Mouse (Mus musculus) embryonic facial prominence, embryonic 15.5 days (tissue): Measurements from ENCODE around the gene Evc2. TPM values are rescaled to one million over a fixed set of nuclear protein-coding genes. Genes with fewer than 3 reads are reported as not detected.

Source experiments
- ATAC-seq: fragments of 200-750 bp; cut with Nextera tagmentation; 2 replicates; pipeline ENCODE4 v1.8.0; 2017; ENCODE audit warnings: low read depth, moderate TSS enrichment; ENCODE audit not compliant: insufficient number of reproducible peaks, low FRiP score, low TSS enrichment
- H3K27ac ChIP-seq: fragments of 300-500 bp; sonication (generic); replicated peaks from 2 replicates; pipeline ENCODE4 v1.5.1; 2015; ENCODE audit warnings: mild to moderate bottlenecking, inconsistent platforms
- H3K27me3 ChIP-seq: fragments of 300-500 bp; sonication (generic); 2 replicates; pipeline ENCODE4 v1.6.1; 2015; ENCODE audit warnings: inconsistent platforms
- H3K36me3 ChIP-seq: fragments of 300-500 bp; sonication (generic); 2 replicates; pipeline ENCODE4 v1.6.1; 2015; ENCODE audit warnings: mild to moderate bottlenecking, inconsistent platforms
- H3K4me1 ChIP-seq: fragments of 300-500 bp; sonication (generic); 2 replicates; pipeline ENCODE4 v1.6.1; 2015; ENCODE audit warnings: inconsistent platforms
- H3K4me2 ChIP-seq: fragments of 300-500 bp; sonication (generic); replicated peaks from 2 replicates; pipeline ENCODE4 v1.6.1; 2015; ENCODE audit warnings: mild to moderate bottlenecking, inconsistent platforms
- H3K4me3 ChIP-seq: fragments of 300-500 bp; sonication (generic); replicated peaks from 2 replicates; pipeline ENCODE4 v1.5.1; 2015; ENCODE audit warnings: mild to moderate bottlenecking, inconsistent platforms
- H3K9ac ChIP-seq: fragments of 300-500 bp; sonication (generic); 2 replicates; pipeline ENCODE4 v1.6.1; 2015; ENCODE audit warnings: inconsistent platforms
- H3K9me3 ChIP-seq: fragments of 300-500 bp; sonication (generic); replicated peaks from 2 replicates; pipeline ENCODE4 v1.6.1; 2016; ENCODE audit warnings: inconsistent platforms
- WGBS: fragments of 180-500 bp; shearing (Covaris S2); methylation state at CpG from one replicate; pipeline ENCODE4 v1.1.7; 2015; 5-methylcytosine and 5-hydroxymethylcytosine counted together
- polyA plus RNA-seq: library from polyadenylated mRNA; unstranded; fragments of >200 nt; fragmentation: Nextera tagmentation; extraction: Ambion mirVana; gene quantifications from 2 replicates; pipeline ENCODE4 v1.2.1, GENCODE M21; 2015

Gene Evc2
- polyA plus RNA-seq, 1 experiment from 2014 or later: 24.5 TPM

- Histone ChIP-seq H3K27ac (no peak overlapping the region), H3K27me3 (no peaks in the 10 kb centered on the region)
- WGBS: 86% methylated on average over 8 of the region's 8 CpGs
Measured at GRCm38 (mm10) chr5:37330449-37331132, 7.7 kb upstream of the Evc2 start.

GRCm38 (mm10) chr5:37331133-37331505 is 7.2 kb upstream of the Evc2 start:
- Histone ChIP-seq H3K27ac (no peak overlapping the region), H3K9me3 (no peaks in the 10 kb centered on the region), H3K27me3 (no peaks in the 10 kb centered on the region), H3K4me1 (peaks cover 14% of the 10 kb centered on the region), H3K4me2 (no peak overlapping the region), H3K9ac (no peak overlapping the region), H3K4me3 (no peak overlapping the region), H3K36me3 (peaks cover 38% of the 10 kb centered on the region)
- no peak for ATAC-seq
- WGBS: 98% methylated on average over 2 of the region's 2 CpGs

More at GRCm38 (mm10) chr5:37330449-37331132, 7.7 kb upstream of the Evc2 start:
- H3K4me1 ChIP-seq: peaks cover 9% of the 10 kb centered on the region; the same call in 1 of the 2 replicates
- H3K4me3 ChIP-seq: no peak overlapping the region
- H3K9me3 ChIP-seq: no peaks in the 10 kb centered on the region
- ATAC-seq: no peak
- no peak overlapping the region for H3K9ac ChIP-seq
- no peak overlapping the region for H3K4me2 ChIP-seq
- H3K36me3 ChIP-seq: peaks cover 44% of the 10 kb centered on the region

- H3K4me1 ChIP-seq: peaks cover 21% of the 10 kb centered on the region
- no peak overlapping the region for H3K27ac ChIP-seq
- H3K4me2 ChIP-seq: no peak overlapping the region
- WGBS: 84% methylated on average over 4 of the region's 4 CpGs
- H3K9me3 ChIP-seq: no peaks in the 10 kb centered on the region
- peaks cover 29% of the 10 kb centered on the region for H3K36me3 ChIP-seq
- ATAC-seq: no peak
- no peak overlapping the region for H3K4me3 ChIP-seq
- no peak overlapping the region for H3K9ac ChIP-seq
- H3K27me3 ChIP-seq: no peaks in the 10 kb centered on the region
Measured at GRCm38 (mm10) chr5:37332066-37332465, 6.2 kb upstream of the Evc2 start.

- H3K4me1 ChIP-seq: peaks cover 46% of the 10 kb centered on the region
- H3K36me3 ChIP-seq: peaks cover 12% of the 10 kb centered on the region
- no peak for ATAC-seq
- no peak overlapping the region for H3K9ac ChIP-seq
- no peaks in the 10 kb centered on the region for H3K27me3 ChIP-seq
- H3K4me2 ChIP-seq: no peak overlapping the region
- H3K9me3 ChIP-seq: no peaks in the 10 kb centered on the region
- H3K27ac ChIP-seq: no peak overlapping the region
- H3K4me3 ChIP-seq: no peak overlapping the region
- 55% methylated on average over 3 of the region's 3 CpGs for WGBS
Measured at GRCm38 (mm10) chr5:37335061-37335460, 3.2 kb upstream of the Evc2 start.

GRCm38 (mm10) chr5:37336485-37337105 is 1.7 kb upstream of the Evc2 start, which contains the start of gene Evc:
Gene Evc, minus strand, starts transcription at chr5:37336894.
- H3K27ac ChIP-seq: peak within 1 kb of the TSS; percentile 91
- no peaks in the 10 kb centered on the region for H3K9me3 ChIP-seq
- peaks cover 12% of the 10 kb centered on the region for H3K36me3 ChIP-seq
- peak within 1 kb of the TSS; percentile 75 for H3K4me3 ChIP-seq
- H3K4me2 ChIP-seq: peak within 1 kb of the TSS; percentile 89
- peak; percentile 77 for ATAC-seq
- peaks cover 46% of the 10 kb centered on the region for H3K4me1 ChIP-seq
- peak within 1 kb of the TSS; percentile 59 for H3K9ac ChIP-seq
- no peaks in the 10 kb centered on the region for H3K27me3 ChIP-seq
- WGBS: under 1% methylated on average over 48 of the region's 48 CpGs

GRCm38 (mm10) chr5:37337696-37338095 is 603 bp upstream of the Evc2 start:
- peak overlapping the region; percentile 75 for H3K4me3 ChIP-seq
- ATAC-seq: no peak
- WGBS: 56% methylated on average over 3 of the region's 3 CpGs
- H3K9me3 ChIP-seq: no peaks in the 10 kb centered on the region
- H3K4me2 ChIP-seq: peak overlapping the region; percentile 89
- no peaks in the 10 kb centered on the region for H3K27me3 ChIP-seq
- peaks cover 5% of the 10 kb centered on the region; the same call in 1 of the 2 replicates for H3K36me3 ChIP-seq
- H3K4me1 ChIP-seq: peaks cover 46% of the 10 kb centered on the region
- peak overlapping the region; percentile 91 for H3K27ac ChIP-seq
- H3K9ac ChIP-seq: 0 out of 2 replicates have a peak overlapping the region, but pooled peaks have one; percentile 59

- no peak overlapping the region for H3K27ac ChIP-seq
- no peak overlapping the region for H3K9ac ChIP-seq
- H3K4me3 ChIP-seq: no peak overlapping the region
- H3K4me2 ChIP-seq: no peak overlapping the region
- no peaks in the 10 kb centered on the region for H3K27me3 ChIP-seq
- ATAC-seq: no peak
- H3K36me3 ChIP-seq: peaks cover 25% of the 10 kb centered on the region; the same call in 1 of the 2 replicates
- 84% methylated on average over 2 of the region's 2 CpGs for WGBS
- H3K4me1 ChIP-seq: peaks cover 11% of the 10 kb centered on the region
- H3K9me3 ChIP-seq: no peaks in the 10 kb centered on the region
Measured at GRCm38 (mm10) chr5:37343962-37344361, 5.7 kb downstream of the Evc2 start.

GRCm38 (mm10) chr5:37351791-37352190 is 13.5 kb downstream of the Evc2 start:
- H3K36me3 ChIP-seq: peaks cover 43% of the 10 kb centered on the region

GRCm38 (mm10) chr5:37354385-37354784 is 16.1 kb downstream of the Evc2 start:
- Histone ChIP-seq H3K4me2 (no peak overlapping the region), H3K9ac (no peak overlapping the region), H3K36me3 (peaks cover 44% of the 10 kb centered on the region), H3K4me1 (no peaks in the 10 kb centered on the region), H3K9me3 (no peaks in the 10 kb centered on the region), H3K4me3 (no peak overlapping the region), H3K27me3 (no peaks in the 10 kb centered on the region), H3K27ac (no peak overlapping the region)
- ATAC-seq: no peak
- 81% methylated on average over 4 of the region's 4 CpGs for WGBS

More at GRCm38 (mm10) chr5:37351791-37352190, 13.5 kb downstream of the Evc2 start:
- H3K27ac ChIP-seq: no peak overlapping the region
- H3K27me3 ChIP-seq: no peaks in the 10 kb centered on the region
- no peak overlapping the region for H3K4me2 ChIP-seq
- H3K4me1 ChIP-seq: no peaks in the 10 kb centered on the region
- H3K9me3 ChIP-seq: no peaks in the 10 kb centered on the region
- WGBS: 89% methylated on average over 2 of the region's 2 CpGs
- no peak for ATAC-seq
- no peak overlapping the region for H3K4me3 ChIP-seq
- H3K9ac ChIP-seq: no peak overlapping the region

- no peaks in the 10 kb centered on the region for H3K4me1 ChIP-seq
- no peak overlapping the region for H3K9ac ChIP-seq
- H3K4me3 ChIP-seq: no peak overlapping the region
- no peaks in the 10 kb centered on the region for H3K27me3 ChIP-seq
- H3K27ac ChIP-seq: no peak overlapping the region
- H3K36me3 ChIP-seq: peaks cover 37% of the 10 kb centered on the region
- H3K4me2 ChIP-seq: no peak overlapping the region
- 45% methylated on average over 8 of the region's 8 CpGs for WGBS
- ATAC-seq: no peak
- H3K9me3 ChIP-seq: no peaks in the 10 kb centered on the region
Measured at GRCm38 (mm10) chr5:37356027-37356426, 17.7 kb downstream of the Evc2 start.

GRCm38 (mm10) chr5:37362618-37363017 is 24.3 kb downstream of the Evc2 start:
- Histone ChIP-seq H3K4me2 (no peak overlapping the region), H3K9ac (no peak overlapping the region), H3K4me3 (no peak overlapping the region), H3K36me3 (peaks cover 28% of the 10 kb centered on the region), H3K27ac (no peak overlapping the region), H3K4me1 (peaks cover 9% of the 10 kb centered on the region; the same call in 1 of the 2 replicates), H3K9me3 (no peaks in the 10 kb centered on the region), H3K27me3 (no peaks in the 10 kb centered on the region)
- ATAC-seq: no peak
- WGBS: 77% methylated on average over 4 of the region's 5 CpGs
